Mouse (Mus musculus): ENCODE measurements around the gene Zfp36l2. TPM values are rescaled to one million over a fixed set of nuclear protein-coding genes. Genes with fewer than 3 reads are reported as not detected.
A peak's percentile ranks its signal among the peaks of the same experiment; 100 is the strongest.
"Not testable (repeated sequence)": the region's sequence is repeated elsewhere in the genome, so short reads cannot be mapped to it uniquely, and the experiment has no call there.

Zfp36l2 gene
- polyA plus RNA-seq (2014; fragmentation: Nextera tagmentation; extraction: Ambion mirVana): 25.4 and 25.5 TPM in 2 replicates

DNA sequence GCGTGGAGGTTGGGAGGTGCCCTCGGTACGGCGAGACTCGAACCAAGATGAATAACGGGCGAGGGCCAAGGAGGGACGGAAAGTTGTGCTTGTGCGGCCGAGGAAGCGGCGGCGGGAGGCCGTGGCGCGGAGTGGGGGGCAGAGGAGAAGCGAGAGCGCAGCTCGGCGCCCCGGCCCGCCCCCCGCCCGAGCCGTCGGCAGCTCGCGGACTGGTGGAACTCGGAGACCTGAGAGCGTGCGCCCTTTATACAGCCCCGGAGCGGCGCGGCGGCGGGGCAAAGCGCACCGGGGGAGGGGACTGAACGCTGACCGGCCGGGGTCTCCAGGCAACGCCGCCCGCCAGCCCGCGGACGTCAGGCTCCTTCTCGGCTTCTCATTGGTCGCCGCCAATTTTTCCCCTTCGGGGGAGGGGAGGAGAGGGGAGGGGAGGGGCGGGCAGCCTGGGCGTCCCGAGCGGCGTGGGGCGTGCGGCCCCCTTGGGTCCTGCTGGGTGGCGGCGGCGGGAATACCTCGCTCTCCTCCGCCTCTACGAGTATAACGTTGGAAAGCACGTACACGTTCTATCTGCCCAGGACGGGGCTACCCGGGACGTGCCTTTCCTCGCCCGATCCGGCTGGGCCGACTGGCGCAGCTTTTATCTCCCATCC, at the start of gene Zfp36l2:
Gene Zfp36l2, minus strand, starts transcription at position 221 of the 647 bp plus-strand sequence.
- H3K27ac ChIP-seq (replicated peaks; ENCODE audit: low read depth, low read length): peak within 1 kb of the TSS; percentile 98
- peak; percentile 98 for DNase-seq (ENCODE audit: low spot score)
- peaks cover 16% of the 10 kb centered on the region for H3K4me1 ChIP-seq (ENCODE audit: control insufficient read depth, insufficient read depth, low read length)
- peak; percentile 93 for ATAC-seq (ENCODE audit: low read depth)
- peak within 1 kb of the TSS; percentile 98 for H3K9ac ChIP-seq (ENCODE audit: low read depth, low read length)
- peak within 1 kb of the TSS; percentile 90 for H3K4me2 ChIP-seq (ENCODE audit: low read depth, low read length)
- WGBS: under 1% methylated on average over 34 of the region's 76 CpGs
- H3K36me3 ChIP-seq (ENCODE audit: control insufficient read depth, insufficient read depth, low read length): peaks cover 30% of the 10 kb centered on the region
- H3K27me3 ChIP-seq (replicated peaks; ENCODE audit: control insufficient read depth, insufficient read depth, low read length): no peaks in the 10 kb centered on the region
- H3K4me3 ChIP-seq (ENCODE audit: low read depth, low read length): peak within 1 kb of the TSS; percentile 92
- no peaks in the 10 kb centered on the region for H3K9me3 ChIP-seq (ENCODE audit: control insufficient read depth, low read length)

- H3K4me3 ChIP-seq (ENCODE audit: low read depth, low read length): no peak overlapping the region
- WGBS: 92% methylated on average over 7 of the region's 7 CpGs
- no peak overlapping the region for H3K4me2 ChIP-seq (ENCODE audit: low read depth, low read length)
- no peaks in the 10 kb centered on the region for H3K27me3 ChIP-seq (replicated peaks; ENCODE audit: control insufficient read depth, insufficient read depth, low read length)
- H3K27ac ChIP-seq (replicated peaks; ENCODE audit: low read depth, low read length): no peak overlapping the region
- ATAC-seq (ENCODE audit: low read depth) (no peak), DNase-seq (ENCODE audit: low spot score) (no peak)
- H3K9ac ChIP-seq (ENCODE audit: low read depth, low read length): no peak overlapping the region
- no peaks in the 10 kb centered on the region for H3K9me3 ChIP-seq (ENCODE audit: control insufficient read depth, low read length)
- no peaks in the 10 kb centered on the region for H3K4me1 ChIP-seq (ENCODE audit: control insufficient read depth, insufficient read depth, low read length)
- no peaks in the 10 kb centered on the region for H3K36me3 ChIP-seq (ENCODE audit: control insufficient read depth, insufficient read depth, low read length)
Observed at GRCm38 (mm10) chr17:84236781-84237557, 49.2 kb upstream of the Zfp36l2 start.

GRCm38 (mm10) chr17:84235399-84235928, 47.7 kb upstream of the Zfp36l2 start:
- peaks cover 4% of the 10 kb centered on the region; the same call in 1 of the 2 replicates for H3K36me3 ChIP-seq (ENCODE audit: control insufficient read depth, insufficient read depth, low read length)
- no peak overlapping the region for H3K9ac ChIP-seq (ENCODE audit: low read depth, low read length)
- H3K4me2 ChIP-seq (ENCODE audit: low read depth, low read length): no peak overlapping the region
- no peak overlapping the region for H3K4me3 ChIP-seq (ENCODE audit: low read depth, low read length)
- no peaks in the 10 kb centered on the region for H3K9me3 ChIP-seq (ENCODE audit: control insufficient read depth, low read length)
- DNase-seq (ENCODE audit: low spot score) (no peak), ATAC-seq (ENCODE audit: low read depth) (no peak)
- WGBS: 75% methylated on average over 4 of the region's 4 CpGs
- H3K27me3 ChIP-seq (replicated peaks; ENCODE audit: control insufficient read depth, insufficient read depth, low read length): no peaks in the 10 kb centered on the region
- H3K27ac ChIP-seq (replicated peaks; ENCODE audit: low read depth, low read length): no peak overlapping the region
- no peaks in the 10 kb centered on the region for H3K4me1 ChIP-seq (ENCODE audit: control insufficient read depth, insufficient read depth, low read length)

GRCm38 (mm10) chr17:84234785-84235184, 47.0 kb upstream of the Zfp36l2 start:
- not testable (repeated sequence) for H3K4me3 ChIP-seq (ENCODE audit: low read depth, low read length); H3K27ac ChIP-seq (replicated peaks; ENCODE audit: low read depth, low read length); H3K9ac ChIP-seq (ENCODE audit: low read depth, low read length); DNase-seq (ENCODE audit: low spot score); H3K9me3 ChIP-seq (ENCODE audit: control insufficient read depth, low read length); H3K27me3 ChIP-seq (replicated peaks; ENCODE audit: control insufficient read depth, insufficient read depth, low read length); H3K4me2 ChIP-seq (ENCODE audit: low read depth, low read length); ATAC-seq (ENCODE audit: low read depth); H3K4me1 ChIP-seq (ENCODE audit: control insufficient read depth, insufficient read depth, low read length)
- H3K36me3 ChIP-seq (ENCODE audit: control insufficient read depth, insufficient read depth, low read length): peaks cover 11% of the 10 kb centered on the region; the same call in 1 of the 2 replicates
- WGBS: no CpG with 5 or more reads among the region's 4 CpGs

DNA sequence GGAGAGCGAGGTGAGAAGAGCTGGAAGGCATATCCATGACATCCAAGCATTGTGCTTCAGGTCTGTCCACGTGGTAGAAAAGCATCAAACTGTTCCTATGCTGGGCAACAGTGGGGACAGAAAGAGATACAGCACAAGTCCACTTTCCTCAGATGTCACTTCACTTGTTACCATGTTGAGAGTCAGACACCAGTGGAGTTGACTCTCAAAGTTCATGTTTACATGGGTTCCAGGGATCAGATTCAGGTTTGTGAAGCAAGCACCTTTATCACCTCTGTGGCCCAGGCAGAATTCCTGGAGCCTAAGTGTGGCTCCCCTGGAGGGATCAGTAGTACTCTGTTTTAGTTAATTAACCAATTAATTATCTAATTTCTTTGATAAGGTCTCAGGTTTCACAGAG, 46.0 kb upstream of the Zfp36l2 start:
- WGBS: 95% methylated on average over 2 of the region's 2 CpGs
- H3K4me3 ChIP-seq (ENCODE audit: low read depth, low read length): no peak overlapping the region
- peaks cover 20% of the 10 kb centered on the region; the same call in 1 of the 2 replicates for H3K36me3 ChIP-seq (ENCODE audit: control insufficient read depth, insufficient read depth, low read length)
- no peaks in the 10 kb centered on the region for H3K27me3 ChIP-seq (replicated peaks; ENCODE audit: control insufficient read depth, insufficient read depth, low read length)
- ATAC-seq (ENCODE audit: low read depth): no peak
- H3K9ac ChIP-seq (ENCODE audit: low read depth, low read length): no peak overlapping the region
- no peaks in the 10 kb centered on the region for H3K4me1 ChIP-seq (ENCODE audit: control insufficient read depth, insufficient read depth, low read length)
- H3K9me3 ChIP-seq (ENCODE audit: control insufficient read depth, low read length): no peaks in the 10 kb centered on the region
- no peak for DNase-seq (ENCODE audit: low spot score)
- H3K4me2 ChIP-seq (ENCODE audit: low read depth, low read length): no peak overlapping the region
- no peak overlapping the region for H3K27ac ChIP-seq (replicated peaks; ENCODE audit: low read depth, low read length)

- H3K4me2 ChIP-seq (ENCODE audit: low read depth, low read length): no peak overlapping the region
- H3K36me3 ChIP-seq (ENCODE audit: control insufficient read depth, insufficient read depth, low read length): peaks cover 34% of the 10 kb centered on the region; the same call in 1 of the 2 replicates
- H3K27me3 ChIP-seq (replicated peaks; ENCODE audit: control insufficient read depth, insufficient read depth, low read length): no peaks in the 10 kb centered on the region
- ATAC-seq (ENCODE audit: low read depth) (no peak), DNase-seq (ENCODE audit: low spot score) (no peak)
- WGBS: 79% methylated on average over 2 of the region's 2 CpGs
- no peak overlapping the region for H3K27ac ChIP-seq (replicated peaks; ENCODE audit: low read depth, low read length)
- no peak overlapping the region for H3K4me3 ChIP-seq (ENCODE audit: low read depth, low read length)
- no peak overlapping the region for H3K9ac ChIP-seq (ENCODE audit: low read depth, low read length)
- H3K9me3 ChIP-seq (ENCODE audit: control insufficient read depth, low read length): no peaks in the 10 kb centered on the region
- no peaks in the 10 kb centered on the region for H3K4me1 ChIP-seq (ENCODE audit: control insufficient read depth, insufficient read depth, low read length)
Observed at GRCm38 (mm10) chr17:84231361-84231760, 43.6 kb upstream of the Zfp36l2 start.

DNA sequence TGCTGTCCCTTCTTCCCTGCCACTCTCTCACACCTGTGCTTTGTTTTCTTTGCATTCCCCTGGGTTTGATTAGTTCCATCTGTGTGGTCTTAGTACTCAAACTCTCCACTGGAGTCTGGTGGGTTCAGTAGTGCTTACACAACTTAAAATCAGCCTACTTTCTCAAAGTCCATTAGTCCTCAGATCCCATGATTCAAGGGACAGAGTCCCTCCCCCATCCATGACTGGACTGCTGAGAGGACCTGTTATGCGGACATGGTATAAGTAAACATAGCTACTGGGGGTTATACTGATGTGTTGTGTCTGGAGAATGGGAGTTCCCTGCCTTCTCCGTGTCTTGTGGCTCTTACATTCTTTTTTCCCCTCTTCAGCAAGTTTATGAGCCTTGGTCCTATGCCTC, 40.5 kb upstream of the Zfp36l2 start:
- Histone ChIP-seq H3K9me3 (ENCODE audit: control insufficient read depth, low read length) (no peaks in the 10 kb centered on the region), H3K4me3 (ENCODE audit: low read depth, low read length) (no peak overlapping the region), H3K4me2 (ENCODE audit: low read depth, low read length) (no peak overlapping the region), H3K27me3 (replicated peaks; ENCODE audit: control insufficient read depth, insufficient read depth, low read length) (no peaks in the 10 kb centered on the region), H3K4me1 (ENCODE audit: control insufficient read depth, insufficient read depth, low read length) (no peaks in the 10 kb centered on the region), H3K9ac (ENCODE audit: low read depth, low read length) (no peak overlapping the region), H3K27ac (replicated peaks; ENCODE audit: low read depth, low read length) (no peak overlapping the region), H3K36me3 (ENCODE audit: control insufficient read depth, insufficient read depth, low read length) (peaks cover 61% of the 10 kb centered on the region; the same call in 1 of the 2 replicates)
- DNase-seq (ENCODE audit: low spot score) (no peak), ATAC-seq (ENCODE audit: low read depth) (no peak)
- WGBS: 73% methylated on average over 2 of the region's 2 CpGs

DNA sequence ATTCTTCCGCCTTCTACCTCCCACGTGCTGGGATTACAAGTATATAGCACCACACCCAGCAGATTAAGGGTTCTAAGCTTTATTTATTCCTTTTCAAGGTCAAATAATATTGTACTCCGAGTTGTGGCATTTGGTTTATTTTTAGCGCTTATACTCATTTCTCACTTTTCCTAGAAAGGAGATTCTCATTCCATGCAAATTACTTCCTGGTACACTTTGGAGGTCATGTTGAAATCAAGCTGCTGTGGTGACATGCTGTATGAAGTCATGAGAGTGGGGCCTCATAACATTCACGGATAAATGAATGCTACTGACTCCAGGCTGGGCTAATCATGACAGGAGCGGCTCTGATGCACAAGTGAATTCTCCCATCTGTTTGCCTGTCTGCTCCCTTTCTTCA, 38.9 kb upstream of the Zfp36l2 start:
- DNase-seq (ENCODE audit: low spot score) (no peak), ATAC-seq (ENCODE audit: low read depth) (no peak)
- H3K36me3 ChIP-seq (ENCODE audit: control insufficient read depth, insufficient read depth, low read length): peaks cover 67% of the 10 kb centered on the region
- H3K4me3 ChIP-seq (ENCODE audit: low read depth, low read length): no peak overlapping the region
- WGBS: 76% methylated on average over 6 of the region's 6 CpGs
- H3K4me1 ChIP-seq (ENCODE audit: control insufficient read depth, insufficient read depth, low read length): no peaks in the 10 kb centered on the region
- no peaks in the 10 kb centered on the region for H3K27me3 ChIP-seq (replicated peaks; ENCODE audit: control insufficient read depth, insufficient read depth, low read length)
- no peak overlapping the region for H3K4me2 ChIP-seq (ENCODE audit: low read depth, low read length)
- H3K9me3 ChIP-seq (ENCODE audit: control insufficient read depth, low read length): no peaks in the 10 kb centered on the region
- no peak overlapping the region for H3K27ac ChIP-seq (replicated peaks; ENCODE audit: low read depth, low read length)
- no peak overlapping the region for H3K9ac ChIP-seq (ENCODE audit: low read depth, low read length)
